Mouse (Mus musculus): ENCODE measurements around the gene Gm28051. TPM values are rescaled to one million over a fixed set of nuclear protein-coding genes. Genes with fewer than 3 reads are reported as not detected.
A peak's percentile ranks its signal among the peaks of the same experiment; 100 is the strongest.

The Gm28051 gene
- total RNA-seq, 2 experiments from 2014 or later, result not detected

DNA sequence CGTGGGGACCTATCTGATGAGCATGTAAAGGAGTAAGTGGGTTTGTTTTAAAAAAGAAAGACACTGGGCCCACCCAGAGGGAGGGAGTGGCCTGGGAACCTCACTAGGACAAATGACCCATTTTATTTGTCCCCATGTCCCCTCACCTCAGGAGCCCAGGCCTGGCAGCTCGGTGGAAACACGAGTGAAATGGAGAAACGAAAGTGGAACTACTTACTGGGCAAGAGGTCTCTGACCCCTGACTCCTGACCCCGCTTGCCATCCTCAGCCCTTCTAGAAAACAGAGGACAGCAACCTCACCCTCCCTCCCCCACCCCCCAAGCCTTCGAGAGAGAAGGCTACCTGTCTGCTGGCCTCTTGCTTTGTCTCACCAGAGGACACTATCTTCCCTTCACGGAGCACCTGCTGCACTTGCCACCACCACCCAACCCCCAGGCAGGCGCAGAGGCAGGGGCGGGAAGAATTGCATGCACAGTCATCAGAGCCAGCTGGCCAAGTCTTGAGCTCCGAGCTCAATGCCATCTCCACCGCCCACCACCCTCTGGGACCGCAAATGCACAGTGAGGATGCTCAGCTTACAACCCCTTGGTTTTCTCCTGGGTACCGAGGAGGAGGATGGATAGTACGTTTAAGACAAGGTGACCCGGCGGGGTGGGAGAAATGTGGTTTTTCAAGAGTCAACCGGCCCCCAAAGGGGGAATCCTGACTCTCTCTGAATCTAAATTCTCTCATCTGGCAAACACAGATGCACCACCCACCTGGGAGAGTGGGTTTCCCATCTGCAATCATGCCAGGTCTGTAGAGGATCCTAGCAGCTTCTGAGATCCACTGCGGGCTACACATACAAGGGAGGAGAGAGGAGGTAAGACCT lies 62.0 kb downstream of the Gm28051 start:
- no peak for DNase-seq
- intact Hi-C loops (cut with DNase I), result no loop called here

DNA sequence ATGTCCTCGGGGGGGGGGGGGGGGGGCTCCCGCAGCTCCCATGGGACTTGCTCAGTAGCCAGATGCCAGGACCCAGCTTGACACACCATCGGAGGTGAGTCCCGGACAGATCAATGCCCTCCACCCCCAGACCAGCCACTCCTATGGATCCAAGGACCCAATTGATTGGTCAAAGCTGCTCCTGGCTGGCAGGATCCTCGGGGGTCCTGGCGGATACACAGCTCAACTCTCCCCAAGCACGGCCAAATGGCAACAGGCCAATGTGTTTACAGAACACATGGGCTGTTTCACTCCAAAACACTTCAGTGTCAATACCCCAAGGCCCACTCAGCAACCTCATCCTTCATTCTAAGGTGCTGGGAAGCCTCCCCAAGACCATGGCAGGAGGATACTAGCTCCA lies 65.8 kb downstream of the Gm28051 start:
- intact Hi-C loops (cut with DNase I), result no loop called here
- peak; percentile 47 for DNase-seq

DNA sequence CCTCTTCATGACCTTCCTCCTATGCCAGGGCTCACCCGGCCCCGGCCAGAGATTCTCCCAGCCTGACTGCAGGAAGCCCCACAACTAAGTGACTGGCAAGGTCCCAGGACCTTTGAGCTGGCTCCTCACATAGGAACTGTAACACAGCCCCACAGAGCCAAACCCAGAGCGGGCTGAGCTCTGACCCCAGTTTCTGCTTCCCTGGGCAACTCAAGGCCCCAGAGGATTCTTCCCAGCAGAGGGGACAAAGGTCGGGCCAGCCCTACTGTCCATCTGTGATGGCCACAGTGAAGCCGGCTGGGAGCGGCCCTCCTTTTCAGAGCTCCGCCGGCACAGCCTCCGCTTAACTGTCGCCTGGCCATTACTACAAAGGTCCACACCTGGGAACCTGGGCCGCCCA lies 66.4 kb downstream of the Gm28051 start:
- no peak for DNase-seq
- intact Hi-C loops (cut with DNase I), result no loop called here

DNA sequence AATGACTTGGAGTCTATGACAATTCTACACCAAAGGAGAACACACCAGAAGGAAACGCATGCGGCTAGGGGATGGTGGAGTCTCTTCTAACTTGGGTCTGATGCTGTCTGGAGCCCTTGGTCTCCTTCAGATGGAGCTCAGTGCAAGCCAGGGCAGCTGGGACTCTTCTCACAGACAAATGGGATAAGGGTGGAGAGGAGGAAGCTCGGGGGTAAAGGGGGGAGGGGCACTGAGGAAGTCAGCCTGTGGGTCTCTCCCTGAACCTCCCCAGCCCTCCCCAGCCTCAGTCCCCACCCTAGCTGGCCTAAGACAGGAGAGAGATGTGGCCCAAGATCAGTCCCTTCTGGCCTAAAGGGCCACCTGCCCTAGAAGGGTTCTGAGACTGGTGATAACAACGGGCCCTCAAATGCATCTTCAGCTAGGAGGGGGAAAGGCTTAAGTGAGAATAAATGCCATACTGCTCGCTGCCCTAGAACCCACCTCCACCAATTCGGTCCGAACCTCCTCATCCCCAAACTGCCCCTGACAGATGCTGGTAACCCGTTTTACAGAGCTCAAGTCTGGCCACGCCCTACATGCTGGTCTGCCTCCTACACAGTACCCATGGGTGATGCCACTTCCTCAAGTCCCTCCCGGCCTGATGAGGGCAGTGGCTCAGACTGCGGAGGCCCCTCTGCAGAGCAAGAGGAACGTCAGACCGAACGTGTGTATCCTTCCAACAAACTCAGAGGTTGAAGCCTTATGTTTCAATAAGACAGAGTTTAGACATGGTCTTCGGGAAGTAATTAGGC lies 67.6 kb downstream of the Gm28051 start:
- DNase-seq, result no peak
- intact Hi-C loops (cut with DNase I), result no loop called here

DNA sequence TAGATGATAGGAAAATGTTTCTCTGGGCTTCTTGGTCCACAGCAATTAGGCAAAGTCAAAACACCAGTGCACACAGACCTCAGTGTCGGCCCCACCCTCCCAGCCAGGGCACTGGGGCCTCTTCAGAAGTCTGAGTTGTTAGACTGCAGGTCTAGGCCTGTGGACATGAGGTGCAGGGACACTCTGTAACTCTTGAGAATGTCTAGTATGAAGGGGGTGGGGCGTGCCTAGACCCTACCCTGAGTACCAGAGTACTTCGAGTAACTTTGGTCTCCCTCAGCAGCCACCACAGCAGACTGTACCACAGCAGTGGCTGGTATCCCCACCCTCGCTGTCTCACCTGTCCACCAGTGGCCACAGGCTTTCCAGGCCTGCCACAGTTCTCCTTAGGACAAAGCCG lies 71.2 kb downstream of the Gm28051 start:
- intact Hi-C loops (cut with DNase I), result no loop called here
- no peak for DNase-seq

DNA sequence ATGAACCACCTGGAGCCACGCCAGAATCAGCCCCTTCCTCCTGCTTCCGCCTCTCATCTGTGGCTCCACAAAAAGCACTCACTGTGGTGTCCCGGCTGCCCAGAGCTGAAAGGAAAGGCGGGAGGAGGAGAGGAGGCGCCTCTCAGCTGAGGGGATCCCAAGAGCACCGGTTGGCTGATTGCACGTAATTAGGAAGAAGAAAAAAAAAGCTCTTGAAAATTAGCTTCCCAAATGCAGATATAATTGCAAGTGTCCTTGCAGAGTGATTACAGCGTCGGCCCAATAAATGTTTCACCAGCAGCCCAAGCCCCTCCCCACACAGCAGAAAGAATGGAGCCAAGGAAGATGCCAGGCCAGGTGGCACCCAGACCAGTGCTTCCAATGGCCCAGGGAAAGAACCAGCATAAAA lies 72.0 kb downstream of the Gm28051 start:
- intact Hi-C loops (cut with DNase I), result no loop called here
- DNase-seq, result no peak

DNA sequence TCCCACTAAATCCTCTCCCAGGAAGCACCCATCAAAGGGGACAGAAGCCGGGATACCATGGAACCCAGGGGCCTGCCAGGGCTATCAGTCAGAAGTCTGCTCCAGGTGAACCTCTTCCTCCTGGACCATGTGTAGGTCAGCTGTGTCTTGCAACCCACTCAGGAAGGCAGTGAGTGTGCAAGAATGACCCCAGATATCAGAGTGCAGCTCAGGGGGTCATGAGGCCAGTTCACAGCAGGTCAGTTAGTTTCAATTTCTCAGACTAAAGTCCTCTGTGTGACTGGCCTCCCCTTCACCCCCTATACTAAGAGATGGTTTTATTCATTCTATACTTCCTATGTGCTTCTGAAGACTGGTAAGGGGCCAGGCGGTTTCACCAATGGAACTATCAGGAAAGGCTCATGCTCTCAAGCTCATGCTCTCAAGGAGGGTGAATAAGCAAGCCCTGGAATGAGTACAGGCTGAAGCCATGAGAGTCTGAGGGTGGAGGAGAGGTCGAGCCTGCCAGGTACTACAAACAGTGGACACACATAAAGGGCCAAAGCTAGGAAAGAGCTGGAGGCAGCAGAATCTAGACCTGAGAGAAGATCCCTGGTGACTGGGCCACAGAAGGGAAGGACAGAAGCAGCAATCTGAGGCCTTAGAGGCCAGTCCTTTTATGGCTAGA lies 72.7 kb downstream of the Gm28051 start:
- DNase-seq, result no peak
- intact Hi-C loops (cut with DNase I), result no loop called here

DNA sequence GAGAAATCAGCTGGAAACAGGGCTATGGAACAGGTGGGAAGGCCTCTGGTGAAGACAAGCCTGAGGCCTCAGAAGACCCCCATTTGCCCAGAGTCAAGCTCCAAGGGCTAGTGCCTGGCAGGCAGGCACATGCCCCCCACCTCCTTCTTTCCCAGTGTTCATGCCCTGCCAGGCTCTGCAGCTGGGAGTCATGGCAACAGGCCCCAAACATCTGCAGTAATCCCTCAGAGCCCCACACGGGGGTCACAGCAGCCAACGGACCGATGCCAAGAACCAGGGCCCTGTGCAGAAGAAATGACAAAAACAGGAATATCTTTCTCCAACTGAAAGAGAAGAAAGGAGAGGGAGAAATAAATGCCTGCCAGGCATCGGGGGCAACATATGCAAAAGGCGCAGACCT lies 73.6 kb downstream of the Gm28051 start:
- DNase-seq, result no peak

DNA sequence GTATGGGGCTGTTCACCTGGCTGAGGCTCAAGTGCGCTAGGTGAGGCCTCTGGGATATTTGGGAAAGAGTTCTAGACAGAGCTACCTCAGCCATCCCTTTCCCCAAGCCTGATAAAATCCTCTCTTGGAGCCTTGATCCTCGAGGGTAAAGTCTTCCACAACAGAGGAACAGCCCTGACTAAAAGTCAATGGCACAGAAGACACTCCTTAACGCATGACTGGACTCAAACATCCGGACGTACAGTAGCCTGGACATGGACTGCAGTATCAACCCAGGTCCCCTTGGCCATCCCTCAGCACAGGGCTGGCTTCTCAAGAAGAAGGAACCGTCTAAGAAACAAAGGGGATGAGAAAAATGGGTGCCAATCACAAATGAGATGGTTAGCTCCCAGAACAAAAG lies 74.1 kb downstream of the Gm28051 start:
- DNase-seq, result no peak
- intact Hi-C loops (cut with DNase I), result no loop called here

More for the DNA sequence above, 73.6 kb downstream of the Gm28051 start:
- intact Hi-C loops (cut with DNase I), result no loop called here

DNA sequence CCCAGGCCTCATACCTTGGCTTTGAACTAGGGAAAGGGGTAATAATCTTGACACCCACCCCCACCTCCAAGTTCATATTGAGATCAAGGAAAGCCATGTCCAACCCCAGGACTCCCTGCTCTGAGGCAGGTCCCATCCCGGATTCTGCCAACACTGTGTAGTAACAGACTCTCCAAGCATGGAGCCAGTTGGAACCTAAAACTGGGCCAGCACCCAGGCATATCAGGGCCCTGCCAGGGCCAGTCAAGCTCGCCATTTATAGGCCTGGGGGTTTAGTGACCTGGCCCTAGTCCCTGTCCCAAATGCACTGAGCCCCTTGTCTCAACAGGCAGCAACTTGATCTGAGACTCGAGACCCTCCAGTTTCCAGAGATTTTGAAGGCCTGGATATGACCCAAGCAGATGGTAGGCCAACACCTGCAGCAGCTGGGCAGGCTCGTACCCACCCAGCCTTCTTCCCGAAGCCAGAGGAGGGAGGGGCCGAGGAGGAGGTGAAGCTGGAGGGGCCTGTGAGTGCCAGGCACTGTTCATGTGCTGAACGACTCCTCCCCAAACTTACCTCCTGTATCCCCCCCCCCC lies 74.8 kb downstream of the Gm28051 start:
- no peak for DNase-seq
- intact Hi-C loops (cut with DNase I), result no loop called here

DNA sequence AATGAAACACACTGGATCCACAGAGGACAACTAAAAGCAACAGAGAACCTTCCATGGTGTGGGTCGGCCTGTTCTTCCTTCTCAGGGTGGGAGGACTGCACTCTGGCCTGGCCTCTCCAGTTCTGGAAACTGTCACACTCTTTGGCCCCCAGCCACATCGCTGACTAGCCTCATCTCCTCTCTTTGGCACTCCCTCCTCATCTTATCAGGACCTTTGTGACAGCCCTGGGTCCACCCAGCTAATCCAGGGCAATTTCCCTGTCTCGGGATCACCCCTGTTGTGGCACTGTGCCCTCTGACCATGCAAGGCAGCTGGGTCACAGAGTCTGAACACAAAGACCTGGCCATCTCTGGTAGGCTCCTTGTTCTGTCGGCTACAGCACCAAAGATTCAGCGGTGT lies 75.5 kb downstream of the Gm28051 start:
- DNase-seq, result no peak
- intact Hi-C loops (cut with DNase I), result no loop called here

DNA sequence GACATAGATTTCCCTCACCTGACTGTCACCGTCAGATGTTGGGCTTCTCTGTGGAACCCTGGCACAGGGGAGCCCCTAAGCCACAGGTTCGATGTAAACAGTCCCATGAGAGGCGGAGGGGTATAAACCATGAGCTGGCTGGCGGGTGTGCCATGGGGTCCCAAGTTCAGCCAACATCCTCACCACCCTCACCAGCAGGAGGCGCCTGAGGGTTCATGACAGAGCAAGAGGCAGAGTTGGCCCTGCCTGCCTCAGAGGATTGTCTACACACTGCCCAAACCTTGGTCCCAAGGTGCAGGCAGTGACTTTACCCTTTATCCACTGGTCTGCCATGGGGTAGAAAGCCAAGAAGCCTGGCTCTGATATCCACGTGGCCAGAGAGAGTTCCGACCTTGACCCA lies 76.0 kb downstream of the Gm28051 start:
- no peak for DNase-seq
- intact Hi-C loops (cut with DNase I), result no loop called here

DNA sequence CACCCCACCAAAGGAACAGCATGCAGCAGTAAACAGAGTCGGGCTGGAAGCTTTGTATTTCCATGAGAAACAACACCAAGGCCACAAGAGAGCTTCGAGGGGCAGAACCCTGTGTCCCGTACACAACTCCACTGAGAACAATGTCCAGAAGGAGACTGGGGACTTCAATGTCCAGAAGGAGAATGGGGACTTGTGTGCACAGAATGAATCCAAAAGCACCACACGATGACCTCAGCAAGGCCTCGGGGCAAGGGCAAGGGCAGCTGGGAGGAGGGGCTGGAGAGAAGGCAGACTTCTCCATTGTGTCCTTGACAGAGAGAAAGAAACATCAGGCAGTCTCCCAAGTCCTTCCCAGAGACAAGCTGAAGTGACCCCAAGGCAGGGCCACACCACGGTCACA lies 78.7 kb downstream of the Gm28051 start:
- intact Hi-C loops (cut with DNase I), result no loop called here

DNA sequence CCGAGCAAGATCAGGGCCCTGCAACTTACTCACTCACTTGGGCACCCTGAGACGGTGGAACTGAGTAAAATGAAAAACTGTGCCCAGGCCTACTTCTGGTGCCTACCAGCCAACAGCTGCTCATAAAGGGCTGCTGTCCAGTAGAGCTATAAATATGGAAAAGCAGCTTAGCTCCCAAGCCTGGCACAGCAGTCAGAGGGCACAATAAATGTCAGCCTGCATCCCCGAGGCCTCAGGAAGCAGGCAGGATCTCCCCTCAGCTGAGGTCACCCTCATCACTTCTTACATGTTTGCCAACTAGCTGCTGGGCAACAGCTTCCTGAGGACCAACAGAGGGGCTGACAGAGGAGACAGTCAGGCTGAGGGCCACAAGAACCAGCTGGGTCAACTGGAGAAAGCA lies 80.5 kb downstream of the Gm28051 start:
- no peak for DNase-seq
- intact Hi-C loops (cut with DNase I), result no loop called here

More for the DNA sequence above, 78.7 kb downstream of the Gm28051 start:
- no peak for DNase-seq

DNA sequence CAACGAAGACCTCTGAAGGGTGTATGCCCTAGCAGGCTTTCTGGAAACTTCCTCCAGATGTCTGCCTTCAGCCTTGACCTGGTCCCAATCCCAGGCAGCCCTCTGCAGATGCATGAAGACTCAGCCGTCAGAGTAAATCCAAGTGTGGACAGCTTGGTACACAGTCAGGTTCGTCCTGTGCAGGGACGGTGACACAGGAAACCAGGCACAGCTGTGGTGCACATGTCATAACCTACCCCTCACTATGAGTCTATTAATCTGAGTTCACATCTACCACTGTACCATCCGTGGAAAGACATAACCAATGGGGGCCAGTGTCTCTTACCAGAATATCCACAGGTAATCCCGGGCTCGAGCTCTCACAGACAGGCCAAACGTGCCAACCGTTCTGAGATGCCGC lies 83.0 kb downstream of the Gm28051 start:
- intact Hi-C loops (cut with DNase I), result no loop called here
- no peak for DNase-seq

DNA sequence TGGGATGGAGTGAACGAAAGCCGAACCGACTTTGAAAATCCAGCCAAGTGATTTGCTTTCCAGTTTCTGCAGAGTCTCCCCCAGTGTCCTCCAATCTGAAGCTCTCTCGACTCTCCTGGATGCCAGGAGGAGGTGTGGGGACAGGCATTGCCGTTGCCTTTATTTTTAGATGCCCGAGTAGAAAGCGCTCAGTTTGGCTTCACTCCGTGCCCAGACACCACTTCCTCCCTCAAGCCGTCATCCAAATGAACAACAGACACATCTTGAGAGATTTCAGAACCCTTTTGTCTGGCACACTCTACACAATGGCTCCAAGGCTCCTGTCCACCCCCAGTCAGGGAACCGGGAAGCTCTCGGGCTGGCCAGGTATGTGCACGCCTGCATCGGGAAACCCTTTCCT lies 83.4 kb downstream of the Gm28051 start:
- intact Hi-C loops (cut with DNase I), result no loop called here
- no peak for DNase-seq

DNA sequence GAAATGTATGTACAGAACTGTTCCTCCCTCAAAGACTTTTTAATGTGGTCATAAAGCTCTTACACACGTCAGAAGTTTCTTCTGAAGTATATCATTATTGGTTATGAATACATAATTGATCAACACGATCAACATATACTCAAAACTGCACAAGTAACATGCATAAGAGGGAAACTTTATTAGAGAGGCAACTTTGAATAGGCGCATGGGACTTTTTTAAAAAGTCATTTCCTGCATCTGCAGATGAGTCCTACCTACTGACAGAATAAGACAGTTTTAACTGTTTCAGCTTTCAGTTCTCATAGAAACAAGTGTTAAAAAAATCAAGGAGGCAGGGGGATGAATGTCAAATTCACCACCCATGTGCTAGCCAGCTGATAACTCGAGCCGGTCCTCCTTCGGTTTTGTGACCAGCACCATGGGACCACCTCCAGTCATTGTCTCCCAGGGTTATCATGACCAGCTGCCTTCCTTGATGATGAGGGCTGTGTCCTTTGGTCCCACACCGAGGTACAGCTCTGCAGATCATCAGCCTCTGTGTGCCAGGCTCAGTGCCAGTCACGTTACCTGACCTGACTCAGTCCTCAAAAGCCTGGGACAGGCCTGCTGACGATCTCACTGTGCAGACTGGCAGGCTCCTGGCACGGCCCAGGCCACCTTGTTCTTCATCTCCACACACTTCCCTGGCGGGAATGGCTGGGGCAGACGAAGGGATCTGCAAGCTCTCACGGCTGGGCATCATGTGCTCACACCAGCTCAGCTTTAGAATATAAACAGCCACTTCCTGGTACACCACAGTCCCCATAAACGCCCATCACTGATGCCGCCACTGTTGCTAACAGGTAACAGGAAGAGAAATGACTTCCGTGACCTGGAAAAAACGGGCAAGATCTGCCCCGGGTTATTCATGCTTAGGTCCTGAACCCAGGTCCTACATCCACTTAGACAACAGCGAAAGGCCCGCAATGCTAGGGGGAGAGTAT lies 84.4 kb downstream of the Gm28051 start:
- DNase-seq, result no peak
- intact Hi-C loops (cut with DNase I), result no loop called here

DNA sequence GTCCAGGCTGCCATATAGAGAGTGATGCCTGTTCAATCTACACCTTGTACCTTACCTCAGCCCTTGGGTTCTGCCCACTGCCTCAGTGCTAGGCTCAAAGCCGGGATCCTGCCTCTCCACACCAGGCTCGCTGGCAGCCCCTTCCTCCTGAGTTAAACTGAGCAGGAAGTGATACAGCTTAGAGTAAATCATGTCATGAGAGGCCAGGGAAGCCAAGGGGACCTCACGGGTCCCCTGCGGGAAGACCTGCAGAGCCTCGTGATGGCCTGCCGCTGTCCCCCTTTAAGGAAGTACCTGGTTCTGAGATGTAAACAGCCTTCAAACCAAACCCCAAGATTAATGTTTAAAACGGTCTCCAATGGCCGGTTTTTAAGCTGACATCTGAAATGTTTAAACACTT lies 85.4 kb downstream of the Gm28051 start:
- intact Hi-C loops (cut with DNase I), result no loop called here
- DNase-seq, result no peak

DNA sequence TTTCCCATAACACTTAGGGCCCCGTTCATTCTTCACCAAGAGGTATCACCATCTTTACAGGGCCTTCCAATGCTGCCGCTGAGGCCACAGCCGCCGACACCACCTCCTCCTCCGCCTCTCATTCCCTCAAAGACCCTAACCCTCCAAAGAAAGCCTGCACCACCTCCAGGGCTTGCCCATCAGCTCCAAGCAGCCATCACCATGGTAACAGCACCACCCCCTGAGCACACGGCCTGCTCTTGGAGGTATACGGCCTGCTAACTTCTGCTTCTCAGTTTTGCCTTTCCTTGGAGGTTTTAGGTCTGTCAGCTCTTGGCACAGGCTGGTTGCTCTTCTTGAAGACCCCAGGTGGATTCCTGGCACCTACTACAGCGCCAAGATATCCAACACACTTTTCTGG lies 86.7 kb downstream of the Gm28051 start:
- DNase-seq, result no peak
- intact Hi-C loops (cut with DNase I), result no loop called here
